Mouse (Mus musculus) limb, embryonic 11.5 days (tissue): ENCODE data around the gene Nudt8. TPM values are rescaled to one million over a fixed set of nuclear protein-coding genes. Genes with fewer than 3 reads are reported as not detected.

Experiments used
- ATAC-seq: fragments of 200-750 bp; cut with Nextera tagmentation; 2 replicates; pipeline ENCODE4 v1.8.0; 2017; ENCODE audit warnings: low read depth; ENCODE audit not compliant: insufficient number of reproducible peaks, low FRiP score, low TSS enrichment
- DNase-seq: peaks from one replicate; pipeline ENCODE4 v3.0.0-alpha.2; 2015; ENCODE audit warnings: low spot score
- H3K27ac ChIP-seq: fragments of 300-500 bp; sonication (generic); replicated peaks from 2 replicates; pipeline ENCODE4 v1.5.1; 2014; ENCODE audit warnings: low read depth, mild to moderate bottlenecking, low read length
- H3K27me3 ChIP-seq: fragments of 300-500 bp; sonication (generic); 2 replicates; pipeline ENCODE4 v1.6.1; 2014; ENCODE audit warnings: mild to moderate bottlenecking, low read length, mixed read lengths; ENCODE audit not compliant: control insufficient read depth, insufficient read depth
- H3K36me3 ChIP-seq: fragments of 300-500 bp; sonication (generic); 2 replicates; pipeline ENCODE4 v1.6.1; 2014; ENCODE audit warnings: mild to moderate bottlenecking, low read length, moderate library complexity, mixed read lengths; ENCODE audit not compliant: control insufficient read depth, insufficient read depth
- H3K4me1 ChIP-seq: fragments of 300-500 bp; sonication (generic); 2 replicates; pipeline ENCODE4 v1.6.1; 2014; ENCODE audit warnings: low read length, mixed read lengths; ENCODE audit not compliant: control insufficient read depth, insufficient read depth
- H3K4me2 ChIP-seq: fragments of 300-500 bp; sonication (generic); 2 replicates; pipeline ENCODE4 v1.6.1; 2014; ENCODE audit warnings: low read depth, mild to moderate bottlenecking, moderate library complexity; ENCODE audit not compliant: severe bottlenecking
- H3K4me3 ChIP-seq: fragments of 300-500 bp; sonication (generic); 2 replicates; pipeline ENCODE4 v1.5.1; 2014; ENCODE audit warnings: low read depth, low read length
- H3K9ac ChIP-seq: fragments of 300-500 bp; sonication (generic); 2 replicates; pipeline ENCODE4 v1.6.1; 2014; ENCODE audit warnings: mild to moderate bottlenecking, low read length
- H3K9me3 ChIP-seq: fragments of 300-500 bp; sonication (generic); 2 replicates; pipeline ENCODE4 v1.6.1; 2016; ENCODE audit warnings: low read length; ENCODE audit not compliant: control insufficient read depth
- WGBS: fragments of 180-500 bp; shearing (Covaris S2); extraction: QIAGEN DNeasy Blood & Tissue Kit; methylation state at CpG from one replicate; pipeline ENCODE4 v1.1.7; 2014; 5-methylcytosine and 5-hydroxymethylcytosine counted together
- polyA plus RNA-seq: library from polyadenylated mRNA; unstranded; fragments of >200 nt; fragmentation: Nextera tagmentation; extraction: Ambion mirVana; gene quantifications from 2 replicates; pipeline ENCODE4 v1.2.1, GENCODE M21; 2014

Nudt8 gene
- polyA plus RNA-seq, 1 experiment from 2014 or later, result 32.6 TPM

DNA sequence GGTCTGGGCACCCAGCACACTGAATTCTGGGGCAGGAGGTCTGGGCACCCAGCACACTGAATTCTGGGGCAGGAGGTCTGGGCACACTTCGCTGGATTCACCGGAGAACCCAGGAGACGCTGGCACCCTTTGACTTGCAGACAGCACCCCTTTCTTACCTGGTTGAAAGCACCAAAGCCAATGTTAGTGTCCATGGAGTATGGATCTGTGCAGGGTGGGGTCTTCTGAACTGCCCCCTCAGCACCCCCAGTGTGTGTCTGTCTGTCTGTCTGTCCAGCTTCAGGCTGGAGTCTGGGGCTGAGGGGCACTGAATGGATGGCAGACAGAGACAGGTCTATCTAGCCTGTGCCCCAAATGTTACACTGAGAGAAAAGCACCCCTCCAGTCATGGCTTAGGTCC, 8.8 kb upstream of the Nudt8 start:
- Histone ChIP-seq H3K4me3 (no peak overlapping the region), H3K27ac (no peak overlapping the region), H3K9me3 (no peaks in the 10 kb centered on the region), H3K36me3 (no peaks in the 10 kb centered on the region), H3K9ac (no peak overlapping the region), H3K27me3 (no peaks in the 10 kb centered on the region), H3K4me2 (no peak overlapping the region), H3K4me1 (no peaks in the 10 kb centered on the region)
- WGBS, result 96% methylated on average over 3 of the region's 3 CpGs
- no peak for DNase-seq
- no peak for ATAC-seq

- H3K4me3 ChIP-seq, result no peak overlapping the region
- H3K4me1 ChIP-seq, result no peaks in the 10 kb centered on the region
- H3K4me2 ChIP-seq, result no peak overlapping the region
- H3K27ac ChIP-seq, result no peak overlapping the region
- no peak overlapping the region for H3K9ac ChIP-seq
- H3K9me3 ChIP-seq, result no peaks in the 10 kb centered on the region
- H3K27me3 ChIP-seq, result no peaks in the 10 kb centered on the region
- H3K36me3 ChIP-seq, result no peaks in the 10 kb centered on the region
- ATAC-seq (no peak), DNase-seq (no peak)
- WGBS, result 87% methylated on average over 3 of the region's 3 CpGs
Measured at GRCm38 (mm10) chr19:3991966-3992365, 8.4 kb upstream of the Nudt8 start.

- no peak for DNase-seq
- Histone ChIP-seq H3K9me3 (no peaks in the 10 kb centered on the region), H3K4me2 (no peak within 1 kb of the TSS), H3K9ac (no peak within 1 kb of the TSS), H3K27ac (no peak within 1 kb of the TSS), H3K27me3 (no peaks in the 10 kb centered on the region), H3K4me1 (no peaks in the 10 kb centered on the region), H3K4me3 (no peak within 1 kb of the TSS), H3K36me3 (no peaks in the 10 kb centered on the region)
- ATAC-seq, result no peak
- 54% methylated on average over 5 of the region's 5 CpGs for WGBS
Measured at GRCm38 (mm10) chr19:3992416-3992815, 8.0 kb upstream of the Nudt8 start, which contains the start of gene Tbx10. Gene Tbx10 (plus strand): TSS chr19:3992752.

- H3K27me3 ChIP-seq, result no peaks in the 10 kb centered on the region
- H3K9ac ChIP-seq, result no peak overlapping the region
- H3K36me3 ChIP-seq, result no peaks in the 10 kb centered on the region
- H3K9me3 ChIP-seq, result no peaks in the 10 kb centered on the region
- no peak for ATAC-seq
- no peak overlapping the region for H3K4me2 ChIP-seq
- no peak for DNase-seq
- H3K4me1 ChIP-seq, result no peaks in the 10 kb centered on the region
- H3K4me3 ChIP-seq, result no peak overlapping the region
- WGBS, result 74% methylated on average over 6 of the region's 6 CpGs
- H3K27ac ChIP-seq, result no peak overlapping the region
Measured at GRCm38 (mm10) chr19:3994932-3995331, 5.4 kb upstream of the Nudt8 start.

DNA sequence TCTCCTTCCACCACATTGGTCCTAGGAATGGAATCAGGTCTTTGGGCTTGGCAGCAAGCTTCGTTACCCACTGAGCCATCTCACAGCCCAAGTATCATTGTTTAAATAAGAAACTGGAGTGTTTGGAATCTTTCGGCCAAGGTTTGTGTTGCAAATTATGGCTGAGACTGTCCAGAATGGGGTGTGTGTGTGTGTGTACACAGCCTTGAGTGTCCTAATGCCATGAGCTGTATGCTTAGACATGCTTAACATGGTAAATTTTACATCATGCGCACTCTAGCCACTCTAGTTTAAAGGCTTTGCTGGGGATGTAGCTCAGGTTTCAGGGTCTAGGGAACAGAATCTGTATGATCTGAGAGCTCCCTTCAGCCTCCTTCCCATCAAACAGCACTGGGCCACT, 4.9 kb upstream of the Nudt8 start:
- no peaks in the 10 kb centered on the region for H3K4me1 ChIP-seq
- H3K4me2 ChIP-seq, result no peak overlapping the region
- no peak overlapping the region for H3K27ac ChIP-seq
- DNase-seq (no peak), ATAC-seq (no peak)
- H3K27me3 ChIP-seq, result no peaks in the 10 kb centered on the region
- H3K9me3 ChIP-seq, result no peaks in the 10 kb centered on the region
- H3K36me3 ChIP-seq, result no peaks in the 10 kb centered on the region
- 91% methylated on average over 3 of the region's 3 CpGs for WGBS
- no peak overlapping the region for H3K4me3 ChIP-seq
- no peak overlapping the region for H3K9ac ChIP-seq

DNA sequence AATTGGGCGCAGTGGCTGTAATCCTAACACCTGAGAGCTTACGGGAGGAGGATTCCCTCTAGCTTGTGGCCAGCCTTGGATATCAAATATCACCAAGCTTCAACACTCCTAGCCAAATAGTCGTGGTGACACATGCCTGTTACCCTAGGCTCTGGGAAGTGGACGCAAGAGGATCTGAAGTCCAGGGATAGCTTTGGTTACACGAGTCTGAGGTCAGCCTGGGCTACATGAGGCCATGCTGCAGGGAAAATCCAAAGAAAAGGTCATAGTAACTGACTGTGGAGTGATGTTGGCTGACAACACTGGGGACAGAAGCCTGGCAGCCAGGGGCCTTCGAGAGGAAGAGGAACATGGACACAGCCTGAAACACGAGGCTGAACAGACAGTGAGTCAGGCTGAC, 4.3 kb upstream of the Nudt8 start:
- Histone ChIP-seq H3K27ac (no peak overlapping the region), H3K4me3 (no peak overlapping the region), H3K27me3 (no peaks in the 10 kb centered on the region), H3K4me1 (peaks cover 1% of the 10 kb centered on the region), H3K36me3 (no peaks in the 10 kb centered on the region), H3K9ac (no peak overlapping the region), H3K9me3 (no peaks in the 10 kb centered on the region), H3K4me2 (no peak overlapping the region)
- ATAC-seq (no peak), DNase-seq (no peak)
- 67% methylated on average over 7 of the region's 7 CpGs for WGBS

DNA sequence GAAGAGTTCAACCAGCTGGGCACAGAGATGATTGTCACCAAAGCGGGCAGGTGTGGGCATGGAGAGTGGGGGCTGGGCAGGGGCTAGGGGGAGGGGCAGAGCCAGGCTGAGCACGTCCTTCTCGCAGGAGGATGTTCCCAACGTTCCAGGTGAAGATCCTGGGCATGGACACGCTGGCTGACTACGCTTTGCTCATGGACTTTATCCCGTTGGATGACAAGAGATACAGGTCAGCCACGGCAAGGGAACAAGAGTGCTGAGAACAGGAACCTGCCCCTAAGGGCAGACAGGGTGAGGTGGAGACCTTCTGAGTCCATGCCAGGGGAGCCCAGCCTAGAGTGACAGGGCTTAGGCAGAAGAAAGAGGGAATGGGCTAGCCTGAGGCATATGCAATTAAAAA, 3.6 kb upstream of the Nudt8 start:
- no peak for ATAC-seq

GRCm38 (mm10) chr19:3997231-3997630, 3.1 kb upstream of the Nudt8 start:
- 70% methylated on average over 8 of the region's 8 CpGs for WGBS
- H3K27me3 ChIP-seq, result no peaks in the 10 kb centered on the region
- ATAC-seq (no peak), DNase-seq (no peak)
- no peak overlapping the region for H3K9ac ChIP-seq
- H3K4me3 ChIP-seq, result no peak overlapping the region
- no peak overlapping the region for H3K27ac ChIP-seq
- no peak overlapping the region for H3K4me2 ChIP-seq
- H3K36me3 ChIP-seq, result no peaks in the 10 kb centered on the region
- H3K4me1 ChIP-seq, result peaks cover 8% of the 10 kb centered on the region
- no peaks in the 10 kb centered on the region for H3K9me3 ChIP-seq

More for the DNA sequence above, 3.6 kb upstream of the Nudt8 start:
- no peaks in the 10 kb centered on the region for H3K36me3 ChIP-seq
- no peak overlapping the region for H3K4me3 ChIP-seq
- H3K27ac ChIP-seq, result no peak overlapping the region
- H3K4me2 ChIP-seq, result no peak overlapping the region
- peaks cover 8% of the 10 kb centered on the region for H3K4me1 ChIP-seq
- H3K27me3 ChIP-seq, result no peaks in the 10 kb centered on the region
- no peaks in the 10 kb centered on the region for H3K9me3 ChIP-seq
- H3K9ac ChIP-seq, result no peak overlapping the region
- 90% methylated on average over 8 of the region's 8 CpGs for WGBS
- no peak for DNase-seq

- no peaks in the 10 kb centered on the region for H3K27me3 ChIP-seq
- H3K4me1 ChIP-seq, result peaks cover 8% of the 10 kb centered on the region
- H3K27ac ChIP-seq, result no peak overlapping the region
- H3K36me3 ChIP-seq, result no peaks in the 10 kb centered on the region
- H3K4me3 ChIP-seq, result no peak overlapping the region
- ATAC-seq, result no peak
- no peak overlapping the region for H3K9ac ChIP-seq
- WGBS, result 71% methylated on average over 8 of the region's 8 CpGs
- no peak for DNase-seq
- H3K4me2 ChIP-seq, result no peak overlapping the region
- H3K9me3 ChIP-seq, result no peaks in the 10 kb centered on the region
Measured at GRCm38 (mm10) chr19:3998335-3998734, 2.0 kb upstream of the Nudt8 start.
